In the genomic region with DNA sequence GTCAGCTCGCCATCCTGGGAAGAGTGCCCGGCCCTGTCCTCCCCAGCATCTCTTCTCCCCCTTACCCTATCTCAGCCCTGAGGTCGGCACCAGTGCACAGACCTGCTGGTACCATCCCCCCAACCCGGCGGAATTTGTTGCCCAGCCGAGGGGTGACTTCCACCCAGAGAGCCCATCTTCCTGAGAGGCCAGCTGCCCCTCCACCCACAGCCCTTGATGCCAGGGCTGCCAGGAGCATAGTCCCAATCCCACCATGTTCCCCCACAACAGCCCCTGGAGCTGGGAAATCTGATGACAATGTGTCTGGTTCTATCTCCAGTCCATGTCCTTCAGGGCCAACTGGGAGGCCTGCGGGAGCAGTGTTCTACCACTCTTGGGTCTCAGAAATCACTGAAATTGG, we compare ENCODE assay signal across 30 mouse cellular contexts. TPM values are rescaled to one million over a fixed set of nuclear protein-coding genes. Genes with fewer than 3 reads are reported as not detected.
DNase-seq lines count a peak whose midpoint lies in the region; ATAC-seq lines count a peak whose summit lies in the region.
"Had no signal": no experiment of that assay in that cellular context is flagged by ENCODE, and none has a peak within 500 bp of the region (broad histone marks: within the 10 kb centered on the region; RNA-seq: fewer than 3 reads in every experiment).

No protein-coding gene starts in this region.

- DNase-seq in heart, postnatal 4 days = no peak
- DNase-seq in kidney, postnatal 25 days = no peak
- no peak for DNase-seq in layer of hippocampus, adult 8-10 months (ENCODE audit: low spot score in 2 of 2)
- DNase-seq: adrenal gland, postnatal 36 days; B cell, adult 2 months; cerebellum, adult 11 months; cerebellum, adult 9-11 months; forebrain, postnatal 0 days; gastrocnemius, postnatal 36 days; kidney, adult 2 months; liver; lung, postnatal 10 days had no signal

- H3K36me3 ChIP-seq in heart, embryonic 11.5 days (ENCODE audit: control insufficient read depth, insufficient read depth, low read length) = no peaks in the 10 kb centered on the region
- peaks cover 35% of the 10 kb centered on the region for H3K36me3 ChIP-seq in kidney, embryonic 15.5 days
- no peaks in the 10 kb centered on the region for H3K36me3 ChIP-seq in embryonic facial prominence, embryonic 12.5 days
- H3K36me3 ChIP-seq: G1E; hindbrain, embryonic 10.5 days; limb, embryonic 10.5 days; liver, embryonic 15.5 days; midbrain, embryonic 13.5 days had no signal

- no peaks in the 10 kb centered on the region for H3K9me3 ChIP-seq in heart, embryonic 11.5 days (replicated peaks; ENCODE audit: control insufficient read depth, low read length)
- H3K9me3 ChIP-seq in kidney, embryonic 15.5 days (replicated peaks) = no peaks in the 10 kb centered on the region
- no peaks in the 10 kb centered on the region for H3K9me3 ChIP-seq in embryonic facial prominence, embryonic 12.5 days
- H3K9me3 ChIP-seq: G1E; hindbrain, embryonic 10.5 days; limb, embryonic 10.5 days; liver, embryonic 15.5 days; midbrain, embryonic 13.5 days had no signal

- WGBS in heart, embryonic 11.5 days (ENCODE audit: insufficient replicate concordance) = 70% methylated on average over 7 of the region's 7 CpGs
- 80% methylated on average over 7 of the region's 7 CpGs for WGBS in kidney, embryonic 15.5 days
- WGBS in embryonic facial prominence, embryonic 12.5 days = 82% methylated on average over 7 of the region's 7 CpGs

- peaks cover 29% of the 10 kb centered on the region for H3K4me1 ChIP-seq in heart, embryonic 11.5 days (ENCODE audit: control insufficient read depth, insufficient read depth, low read length)
- H3K4me1 ChIP-seq in kidney, embryonic 15.5 days = peaks cover 49% of the 10 kb centered on the region
- peaks cover 11% of the 10 kb centered on the region; the same call in 1 of the 2 replicates for H3K4me1 ChIP-seq in brown adipose tissue, adult 24 weeks (ENCODE audit: control insufficient read depth, insufficient read depth, insufficient read length, low read length)
- H3K4me1 ChIP-seq in embryonic facial prominence, embryonic 12.5 days = peaks cover 9% of the 10 kb centered on the region
- H3K4me1 ChIP-seq: liver, embryonic 15.5 days; midbrain, embryonic 13.5 days had no signal

- no peak overlapping the region for H3K4me2 ChIP-seq in heart, embryonic 11.5 days
- H3K4me2 ChIP-seq in kidney, embryonic 15.5 days = no peak overlapping the region
- no peak overlapping the region for H3K4me2 ChIP-seq in embryonic facial prominence, embryonic 12.5 days (replicated peaks)
- H3K4me2 ChIP-seq: liver, embryonic 15.5 days; midbrain, embryonic 13.5 days had no signal

- no peak for ATAC-seq in heart, embryonic 11.5 days (replicated peaks; ENCODE audit: insufficient number of reproducible peaks, low FRiP score, low TSS enrichment)
- no peak for ATAC-seq in kidney, embryonic 15.5 days (replicated peaks; ENCODE audit: low FRiP score)
- no peak for ATAC-seq in embryonic facial prominence, embryonic 12.5 days (ENCODE audit: insufficient number of reproducible peaks, insufficient read depth, low FRiP score, low TSS enrichment)
- ATAC-seq: forebrain, postnatal 0 days; hindbrain, postnatal 0 days; midbrain, embryonic 13.5 days; Patski had no signal

- H3K9ac ChIP-seq in heart, embryonic 11.5 days (ENCODE audit: low read depth, low read length) = no peak overlapping the region
- no peak overlapping the region for H3K9ac ChIP-seq in kidney, embryonic 15.5 days
- H3K9ac ChIP-seq in embryonic facial prominence, embryonic 12.5 days = no peak overlapping the region
- H3K9ac ChIP-seq: forebrain, postnatal 0 days; liver, embryonic 15.5 days; midbrain, embryonic 13.5 days had no signal

- 0 out of 2 replicates have a peak, but pooled peaks cover 3% of the 10 kb centered on the region for H3K27me3 ChIP-seq in heart, embryonic 11.5 days (ENCODE audit: control insufficient read depth, insufficient read depth, low read length)
- no peaks in the 10 kb centered on the region for H3K27me3 ChIP-seq in kidney, embryonic 15.5 days
- no peaks in the 10 kb centered on the region for H3K27me3 ChIP-seq in embryonic facial prominence, embryonic 12.5 days

- peak overlapping the region; percentile 91 for H3K27ac ChIP-seq in heart, embryonic 11.5 days (ENCODE audit: low read depth, low read length)
- peak overlapping the region; percentile 37; the same call in 1 of the 2 replicates for H3K27ac ChIP-seq in kidney, embryonic 15.5 days
- H3K27ac ChIP-seq in brown adipose tissue, adult 24 weeks (replicated peaks; ENCODE audit: low read depth, low read length) = peak overlapping the region; percentile 20; the same call in 1 of the 2 replicates
- H3K27ac ChIP-seq in embryonic facial prominence, embryonic 12.5 days = peak overlapping the region; percentile 33; the same call in 1 of the 2 replicates
- H3K27ac ChIP-seq: hindbrain, embryonic 10.5 days; hindbrain, postnatal 0 days; liver, embryonic 15.5 days; midbrain, embryonic 13.5 days had no signal

- H3K4me3 ChIP-seq in heart, embryonic 11.5 days (ENCODE audit: low read depth, low read length) = no peak overlapping the region
- H3K4me3 ChIP-seq in kidney, embryonic 15.5 days (replicated peaks) = no peak overlapping the region
- H3K4me3 ChIP-seq in brown adipose tissue, adult 24 weeks (ENCODE audit: insufficient read depth, low read depth, low read length) = no peak overlapping the region
- no peak overlapping the region for H3K4me3 ChIP-seq in embryonic facial prominence, embryonic 12.5 days
- H3K4me3 ChIP-seq: hindbrain, embryonic 10.5 days; limb, embryonic 10.5 days; liver, embryonic 15.5 days; midbrain, embryonic 13.5 days had no signal

RNA-seq across cellular contexts. Expression of gene Heyl, which starts 12.9 kb away (rescaled TPM):
- polyA plus RNA-seq in heart, embryonic 11.5 days (2014; fragmentation: Nextera tagmentation; extraction: Ambion mirVana) = 6.2 and 6.7 TPM in 2 replicates
- 10 to 100 TPM; 26.9 to 28.3 TPM for total RNA-seq in heart, postnatal 4 days (2021)
- 44.2 and 47.7 TPM in 2 replicates for polyA plus RNA-seq in kidney, embryonic 15.5 days (2015; fragmentation: Nextera tagmentation; extraction: Ambion mirVana)
- polyA plus RNA-seq in brown adipose tissue, adult 24 weeks (2012; ENCODE audit: insufficient read depth, insufficient read length, missing spikeins) = 8.3 and 8.9 TPM in 2 replicates
- 7.2 and 7.9 TPM in 2 replicates for polyA plus RNA-seq in embryonic facial prominence, embryonic 12.5 days (2016; fragmentation: Nextera tagmentation; extraction: Ambion mirVana)
- total RNA-seq in layer of hippocampus, adult 8-10 months (2022) = 1 to 10 TPM; 2.9 to 5.2 (median 3.5) TPM
- total RNA-seq: CH12.LX; common myeloid progenitor, adult 5-6 weeks; monocyte, adult 5-6 weeks had no signal
- polyA plus RNA-seq: G1E, Patski had no signal

RNA-seq across cellular contexts. Expression of gene Pabpc4, which starts 15.9 kb away (rescaled TPM):
- polyA plus RNA-seq in heart, embryonic 11.5 days (2014; fragmentation: Nextera tagmentation; extraction: Ambion mirVana) = 64.9 and 83.5 TPM in 2 replicates
- total RNA-seq in heart, postnatal 4 days (2021) = 100 to 1,000 TPM; 246 to 255 TPM
- polyA plus RNA-seq in kidney, embryonic 15.5 days (2015; fragmentation: Nextera tagmentation; extraction: Ambion mirVana) = 45.3 and 47.4 TPM in 2 replicates
- polyA plus RNA-seq in brown adipose tissue, adult 24 weeks (2012; ENCODE audit: insufficient read depth, insufficient read length, missing spikeins) = 45.5 and 52.1 TPM in 2 replicates
- 39.8 and 44.1 TPM in 2 replicates for polyA plus RNA-seq in embryonic facial prominence, embryonic 12.5 days (2016; fragmentation: Nextera tagmentation; extraction: Ambion mirVana)
- total RNA-seq in layer of hippocampus, adult 8-10 months (2022) = 10 to 100 TPM; 40.2 to 45.7 (median 44.2) TPM

RNA-seq across cellular contexts. Expression of gene Nt5c1a, which starts 44.9 kb away (rescaled TPM):
- polyA plus RNA-seq in heart, embryonic 11.5 days (2014; fragmentation: Nextera tagmentation; extraction: Ambion mirVana) = 0.37 and 0.39 TPM in 2 replicates
- 10 to 100 TPM; 21.3 to 24.6 TPM for total RNA-seq in heart, postnatal 4 days (2021)
- 0.25 and 0.49 TPM in 2 replicates for polyA plus RNA-seq in kidney, embryonic 15.5 days (2015; fragmentation: Nextera tagmentation; extraction: Ambion mirVana)
- polyA plus RNA-seq in brown adipose tissue, adult 24 weeks (2012; ENCODE audit: insufficient read depth, insufficient read length, missing spikeins) = not detected in 2 replicates
- not detected in 2 replicates for polyA plus RNA-seq in embryonic facial prominence, embryonic 12.5 days (2016; fragmentation: Nextera tagmentation; extraction: Ambion mirVana)
- total RNA-seq in layer of hippocampus, adult 8-10 months (2022) = 10 to 100 TPM; 14.5 to 16.8 (median 15.6) TPM
- total RNA-seq: CH12.LX; common myeloid progenitor, adult 5-6 weeks; G1E; monocyte, adult 5-6 weeks had no signal
- polyA plus RNA-seq: forebrain, embryonic 11.5 days; G1E; hindbrain, embryonic 10.5 days; limb, embryonic 10.5 days; liver, embryonic 15.5 days; midbrain, embryonic 13.5 days; neural tube, embryonic 11.5 days; Patski; small intestine, adult 2 months; thymus, postnatal 0 days had no signal

Comparison
In these comparisons a context has a peak if more than half of its experiments do, and no peak if none do; other contexts are left out.
1. H3K27ac ChIP-seq: peak in every context shown above with its lines; median percentile 91 in heart, embryonic 11.5 days; 37 in kidney, embryonic 15.5 days; 33 in embryonic facial prominence, embryonic 12.5 days; 20 in brown adipose tissue, adult 24 weeks.